Mouse (Mus musculus): ENCODE results near the gene Phxr2.

DNA sequence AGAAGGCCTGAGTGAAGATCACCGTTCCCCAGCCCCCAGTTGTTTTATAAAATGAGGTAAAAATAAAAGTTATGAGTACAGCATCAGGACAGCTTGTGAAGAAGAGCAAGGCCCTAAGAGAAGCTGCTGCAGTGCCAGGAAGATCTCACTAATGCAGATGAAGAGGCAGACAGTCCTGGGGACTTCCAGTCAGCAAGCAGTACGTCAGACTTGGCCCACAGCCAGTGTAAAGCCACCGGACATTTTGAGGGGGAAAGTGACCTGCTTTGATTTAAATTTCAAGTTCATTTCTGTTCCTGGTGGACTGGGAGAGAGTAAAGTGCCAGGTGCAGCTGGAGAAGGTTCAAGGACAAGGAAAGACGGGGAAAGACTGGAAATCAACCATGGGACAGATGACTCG is 10.2 kb upstream of the Phxr2 start:
- TF ChIP-seq POLR2A (IDR thresholded peaks at IDR 0.05; ENCODE audit: low read depth, low read length): no peak
- TF ChIP-seq CTCF (conservative IDR thresholded peaks at IDR 0.05; ENCODE audit: insufficient read depth, insufficient read length, low read depth, low read length): no peak

Measured in kidney, adult 2 months (tissue).